Mouse (Mus musculus): ENCODE data around the gene Rxrb.
"Not testable (repeated sequence)": the region's sequence is repeated elsewhere in the genome, so short reads cannot be mapped to it uniquely, and the experiment has no call there.

Rxrb gene

DNA sequence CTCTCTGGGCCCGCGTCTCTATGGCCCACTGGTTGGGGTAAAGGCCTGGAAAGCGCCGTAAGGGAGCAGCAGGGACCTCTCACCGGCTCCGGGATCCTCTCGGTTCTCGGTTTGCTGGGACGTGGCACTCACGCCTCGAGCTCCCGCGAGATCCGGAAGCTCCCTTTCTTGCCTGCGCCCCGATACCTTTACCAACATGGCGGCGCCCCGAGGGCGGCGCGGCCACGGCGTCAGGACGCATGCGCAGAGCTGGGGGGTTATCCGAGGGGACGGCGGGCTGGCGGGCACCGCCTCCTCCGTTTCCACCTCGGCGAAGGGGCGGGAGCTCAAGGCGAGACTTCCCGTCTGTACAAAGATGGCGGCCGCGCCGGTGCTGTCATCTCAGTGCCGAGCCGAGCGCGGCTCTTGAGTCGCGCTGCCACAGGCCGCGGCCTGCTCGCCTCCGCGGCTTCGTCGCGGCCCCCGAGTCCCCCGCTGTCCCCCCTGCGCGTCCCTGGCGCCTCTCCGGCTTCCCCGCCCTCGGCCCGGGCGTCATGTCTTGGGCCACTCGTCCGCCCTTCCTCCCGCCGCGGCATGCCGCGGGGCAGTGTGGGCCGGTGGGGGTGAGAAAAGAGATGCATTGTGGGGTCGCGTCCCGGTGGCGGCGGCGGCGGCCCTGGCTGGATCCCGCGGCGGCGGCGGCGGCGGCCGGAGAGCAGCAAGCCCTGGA is at the start of gene Rxrb, which contains the start of gene Slc39a7:
Rxrb (plus strand) TSS at position 348 of the 709 bp plus-strand sequence.
Slc39a7 (minus strand) TSS at position 218 of the 709 bp plus-strand sequence.
- Histone ChIP-seq H3K27me3 (ENCODE audit: control insufficient read depth, insufficient read depth, low read length, poor library complexity, severe bottlenecking) (no peaks in the 10 kb centered on the region), H3K36me3 (ENCODE audit: control insufficient read depth, insufficient read depth, low read length, poor library complexity, severe bottlenecking) (peaks cover 16% of the 10 kb centered on the region)

GRCm38 (mm10) chr17:33982136-33982535 is 49.5 kb upstream of the Rxrb start:
- H3K36me3 ChIP-seq (ENCODE audit: control insufficient read depth, insufficient read depth, low read length, poor library complexity, severe bottlenecking); H3K27me3 ChIP-seq (ENCODE audit: control insufficient read depth, insufficient read depth, low read length, poor library complexity, severe bottlenecking): not testable (repeated sequence)
- peak; percentile 82 for DNase-seq (ENCODE audit: low read depth, low spot score)

More for the DNA sequence above, at the start of gene Rxrb, which contains the start of gene Slc39a7:
- peak; percentile 99 for DNase-seq (ENCODE audit: low read depth, low spot score)

DNA sequence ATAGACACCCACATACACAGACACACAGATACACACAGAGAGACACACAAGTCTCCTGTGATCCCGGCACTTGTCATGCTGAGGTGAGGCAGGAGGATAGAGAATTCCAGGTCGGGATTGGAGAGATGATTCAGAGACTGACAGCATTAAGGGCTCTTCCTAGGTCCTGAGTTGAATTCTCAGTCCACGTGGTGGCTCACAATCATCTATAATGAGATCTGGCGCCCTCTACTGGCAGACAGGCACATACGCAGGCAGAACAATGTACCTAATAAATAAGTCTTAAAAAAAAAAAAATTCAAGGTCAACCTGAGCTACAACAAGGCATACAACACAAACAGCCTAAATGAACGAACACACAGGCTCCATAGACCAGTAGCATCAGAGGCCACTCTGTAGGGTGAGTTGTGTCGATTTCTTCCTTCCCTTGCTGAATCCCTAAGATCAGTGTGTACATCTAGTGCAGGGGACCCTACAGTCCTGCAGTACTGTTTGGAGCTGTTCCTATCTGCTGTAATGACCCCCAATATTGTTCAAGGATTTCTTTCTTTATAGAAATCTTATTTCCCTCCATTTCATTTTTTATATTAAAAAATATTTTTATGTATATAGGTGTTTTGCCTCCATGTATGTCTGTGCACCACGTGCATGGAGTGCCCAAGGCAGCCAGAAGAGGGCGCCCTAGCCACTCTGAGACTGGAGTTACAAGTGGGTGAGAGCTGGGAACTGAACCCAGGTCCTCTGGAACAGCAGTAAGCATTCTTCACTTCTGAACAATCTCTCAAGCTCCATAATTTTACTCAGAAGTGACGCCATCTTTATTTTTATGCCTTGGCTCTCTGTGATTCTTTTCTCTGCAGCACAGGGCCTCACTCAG is 39.6 kb upstream of the Rxrb start:
- no peaks in the 10 kb centered on the region for H3K27me3 ChIP-seq (ENCODE audit: control insufficient read depth, insufficient read depth, low read length, poor library complexity, severe bottlenecking)
- peaks cover 13% of the 10 kb centered on the region for H3K36me3 ChIP-seq (ENCODE audit: control insufficient read depth, insufficient read depth, low read length, poor library complexity, severe bottlenecking)
- DNase-seq (ENCODE audit: low read depth, low spot score): peak; percentile 90

GRCm38 (mm10) chr17:33994959-33995358 is 36.7 kb upstream of the Rxrb start:
- DNase-seq (ENCODE audit: low read depth, low spot score): no peak
- peaks cover 31% of the 10 kb centered on the region for H3K36me3 ChIP-seq (ENCODE audit: control insufficient read depth, insufficient read depth, low read length, poor library complexity, severe bottlenecking)
- no peaks in the 10 kb centered on the region for H3K27me3 ChIP-seq (ENCODE audit: control insufficient read depth, insufficient read depth, low read length, poor library complexity, severe bottlenecking)

DNA sequence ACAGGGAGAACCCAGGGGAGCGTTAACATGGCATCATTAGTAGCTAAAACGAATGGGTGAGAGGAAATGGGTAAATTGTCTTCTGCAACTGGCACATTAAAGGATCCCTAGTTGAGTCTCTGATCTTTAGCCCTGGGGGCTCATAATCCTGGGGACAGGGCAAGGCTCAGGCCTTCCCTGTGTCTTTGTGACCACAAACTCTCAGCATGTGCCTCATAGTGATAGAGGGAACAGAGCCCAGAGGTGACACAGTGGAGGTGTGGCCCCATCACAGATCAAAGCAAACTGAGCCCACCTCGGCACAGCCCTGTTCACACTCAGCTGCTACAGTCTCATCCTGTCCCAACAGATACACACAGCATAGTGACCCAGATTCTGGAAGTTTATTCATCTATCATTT is 36.0 kb upstream of the Rxrb start:
- H3K27me3 ChIP-seq (ENCODE audit: control insufficient read depth, insufficient read depth, low read length, poor library complexity, severe bottlenecking): no peaks in the 10 kb centered on the region
- no peak for DNase-seq (ENCODE audit: low read depth, low spot score)

DNA sequence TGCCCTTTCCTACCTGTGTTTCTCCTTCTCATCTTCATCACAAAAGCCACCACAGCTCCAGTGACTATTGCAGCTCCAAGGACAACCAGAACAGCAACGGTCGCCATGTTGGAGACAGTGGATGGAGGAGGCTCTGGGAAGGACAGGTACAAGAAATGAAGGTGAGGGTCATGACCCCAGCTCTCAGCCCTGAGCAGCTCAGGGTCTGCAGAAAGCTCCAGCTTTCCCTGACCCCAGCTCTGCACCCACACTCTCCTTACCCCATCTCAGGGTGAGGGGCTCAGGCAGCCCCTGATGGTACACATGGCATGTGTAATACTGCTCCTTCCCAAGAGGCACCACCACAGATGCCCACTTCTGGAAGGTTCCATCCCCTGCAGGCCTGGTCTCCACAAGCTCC is 34.6 kb upstream of the Rxrb start:
- H3K27me3 ChIP-seq (ENCODE audit: control insufficient read depth, insufficient read depth, low read length, poor library complexity, severe bottlenecking); DNase-seq (ENCODE audit: low read depth, low spot score): not testable (repeated sequence)
- peaks cover 31% of the 10 kb centered on the region for H3K36me3 ChIP-seq (ENCODE audit: control insufficient read depth, insufficient read depth, low read length, poor library complexity, severe bottlenecking)

More for the DNA sequence above, 36.0 kb upstream of the Rxrb start:
- H3K36me3 ChIP-seq (ENCODE audit: control insufficient read depth, insufficient read depth, low read length, poor library complexity, severe bottlenecking): peaks cover 31% of the 10 kb centered on the region

DNA sequence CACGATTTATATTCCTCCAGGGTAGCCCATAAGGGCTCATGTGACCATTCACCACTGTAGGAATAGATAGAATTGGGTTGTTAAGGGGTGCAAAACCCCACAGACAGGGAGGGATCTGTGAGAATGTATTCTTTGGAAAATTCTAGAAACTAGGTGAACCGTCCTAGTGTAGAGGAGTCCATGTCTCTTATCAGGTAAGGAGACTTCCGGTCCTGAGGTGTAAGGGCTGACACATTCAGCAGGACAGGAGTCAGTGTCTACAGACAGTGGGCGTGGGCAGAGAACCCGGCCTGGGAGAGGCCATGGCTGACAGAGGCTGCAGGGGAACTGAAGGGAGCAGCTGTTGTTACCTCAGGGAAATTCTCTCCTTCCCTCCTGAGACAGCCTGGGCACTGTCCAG is 32.9 kb upstream of the Rxrb start:
- peak; percentile 59 for DNase-seq (ENCODE audit: low read depth, low spot score)
- H3K27me3 ChIP-seq (ENCODE audit: control insufficient read depth, insufficient read depth, low read length, poor library complexity, severe bottlenecking): not testable (repeated sequence)
- H3K36me3 ChIP-seq (ENCODE audit: control insufficient read depth, insufficient read depth, low read length, poor library complexity, severe bottlenecking): peaks cover 31% of the 10 kb centered on the region

DNA sequence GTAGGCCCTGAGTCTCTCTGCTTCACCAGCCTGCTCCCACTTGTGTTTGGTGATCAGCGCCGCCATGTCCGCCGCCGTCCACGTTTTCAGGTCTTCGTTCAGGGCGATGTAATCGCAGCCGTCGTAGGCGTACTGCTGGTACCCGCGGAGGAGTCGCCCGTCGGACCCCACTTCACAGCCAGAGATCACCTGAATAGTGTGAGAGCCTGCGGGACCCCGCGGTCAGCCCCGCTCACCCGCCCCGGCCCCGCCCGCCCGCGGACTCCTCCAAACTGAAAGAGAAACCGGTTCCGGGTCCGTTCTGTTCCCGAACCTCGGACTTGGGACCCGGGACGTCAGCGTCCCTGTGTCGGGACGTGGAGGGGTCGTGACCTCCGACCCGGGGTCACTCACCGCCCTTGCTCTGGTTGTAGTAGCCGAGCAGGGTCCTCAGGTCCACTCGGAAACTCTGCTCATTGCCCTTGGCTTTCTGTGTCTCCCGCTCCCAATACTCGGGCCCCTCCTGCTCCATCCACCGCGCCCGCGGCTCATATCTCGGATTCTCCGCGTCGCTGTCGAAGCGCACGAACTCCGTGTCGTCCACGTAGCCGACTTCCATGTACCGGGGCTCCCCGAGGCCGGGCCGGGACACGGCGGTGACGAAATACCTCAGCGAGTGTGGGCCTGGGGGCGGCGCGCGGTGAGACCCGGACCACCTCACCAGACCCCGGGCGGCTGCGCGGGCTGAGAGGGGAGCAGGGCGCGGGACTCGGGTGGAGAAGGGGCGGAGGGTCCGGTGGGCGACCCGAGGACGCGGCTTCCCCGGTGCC is 32.1 kb upstream of the Rxrb start:
- Histone ChIP-seq H3K27me3 (ENCODE audit: control insufficient read depth, insufficient read depth, low read length, poor library complexity, severe bottlenecking) (no peaks in the 10 kb centered on the region), H3K36me3 (ENCODE audit: control insufficient read depth, insufficient read depth, low read length, poor library complexity, severe bottlenecking) (peaks cover 31% of the 10 kb centered on the region)
- DNase-seq (ENCODE audit: low read depth, low spot score): peak; percentile 48

GRCm38 (mm10) chr17:34000150-34000537 is 31.5 kb upstream of the Rxrb start, which contains the start of gene H2-K1:
Gene H2-K1 (minus strand): TSS chr17:34000347.
- DNase-seq (ENCODE audit: low read depth, low spot score): peak; percentile 100
- Histone ChIP-seq H3K36me3 (ENCODE audit: control insufficient read depth, insufficient read depth, low read length, poor library complexity, severe bottlenecking) (peaks cover 31% of the 10 kb centered on the region), H3K27me3 (ENCODE audit: control insufficient read depth, insufficient read depth, low read length, poor library complexity, severe bottlenecking) (no peaks in the 10 kb centered on the region)

GRCm38 (mm10) chr17:34000796-34001195 is 30.8 kb upstream of the Rxrb start:
- not testable (repeated sequence) for DNase-seq (ENCODE audit: low read depth, low spot score)

GRCm38 (mm10) chr17:34003426-34003825 is 28.2 kb upstream of the Rxrb start:
- Histone ChIP-seq H3K36me3 (ENCODE audit: control insufficient read depth, insufficient read depth, low read length, poor library complexity, severe bottlenecking) (peaks cover 9% of the 10 kb centered on the region), H3K27me3 (ENCODE audit: control insufficient read depth, insufficient read depth, low read length, poor library complexity, severe bottlenecking) (no peaks in the 10 kb centered on the region; the same call in 1 of the 2 replicates)
- DNase-seq (ENCODE audit: low read depth, low spot score): peak; percentile 73

More at GRCm38 (mm10) chr17:34000796-34001195, 30.8 kb upstream of the Rxrb start:
- H3K27me3 ChIP-seq (ENCODE audit: control insufficient read depth, insufficient read depth, low read length, poor library complexity, severe bottlenecking): not testable (repeated sequence)
- H3K36me3 ChIP-seq (ENCODE audit: control insufficient read depth, insufficient read depth, low read length, poor library complexity, severe bottlenecking): peaks cover 28% of the 10 kb centered on the region

DNA sequence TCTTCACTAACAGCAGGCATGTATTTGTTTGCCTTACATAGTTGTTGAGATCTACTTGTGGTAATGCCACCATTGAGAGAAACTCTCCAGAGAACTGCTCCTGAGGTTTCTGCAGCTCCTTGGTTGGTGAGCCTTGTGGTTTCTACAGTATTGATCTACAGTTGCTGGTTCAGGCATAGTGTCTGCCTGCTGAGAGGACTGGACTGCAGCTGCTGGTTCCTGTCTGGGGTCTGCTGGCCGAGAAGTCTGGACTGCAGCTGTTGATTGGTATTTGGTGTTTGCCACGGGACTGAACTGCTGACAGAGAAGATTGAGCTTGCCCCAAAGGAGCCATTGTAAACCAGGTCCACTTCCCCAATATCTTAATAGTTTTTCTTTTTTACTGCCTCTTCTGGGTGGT is 25.0 kb upstream of the Rxrb start:
- Histone ChIP-seq H3K36me3 (ENCODE audit: control insufficient read depth, insufficient read depth, low read length, poor library complexity, severe bottlenecking) (no peaks in the 10 kb centered on the region), H3K27me3 (ENCODE audit: control insufficient read depth, insufficient read depth, low read length, poor library complexity, severe bottlenecking) (no peaks in the 10 kb centered on the region; the same call in 1 of the 2 replicates)
- DNase-seq (ENCODE audit: low read depth, low spot score): no peak

DNA sequence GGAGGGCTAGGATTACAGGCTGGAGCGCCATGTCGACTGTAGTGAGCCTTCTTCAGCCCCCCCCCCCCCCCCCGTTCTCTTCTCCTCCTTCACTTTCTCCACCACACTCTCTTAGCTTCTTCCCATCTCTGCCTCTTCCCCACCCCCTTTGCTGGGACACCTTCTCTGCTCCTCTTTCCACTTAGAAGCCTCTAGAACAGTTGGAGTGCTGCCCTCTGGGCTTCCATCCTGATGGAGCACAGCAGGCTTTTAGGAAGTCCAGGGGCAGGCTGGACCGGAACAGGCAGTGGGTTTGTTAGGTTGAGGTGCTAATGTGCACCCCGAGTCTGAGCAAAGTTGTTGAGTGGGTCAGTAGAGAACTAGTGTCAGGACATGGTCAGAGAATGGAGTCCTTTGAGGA is 21.5 kb upstream of the Rxrb start:
- H3K36me3 ChIP-seq (ENCODE audit: control insufficient read depth, insufficient read depth, low read length, poor library complexity, severe bottlenecking): no peaks in the 10 kb centered on the region
- H3K27me3 ChIP-seq (ENCODE audit: control insufficient read depth, insufficient read depth, low read length, poor library complexity, severe bottlenecking): no peaks in the 10 kb centered on the region; the same call in 1 of the 2 replicates
- DNase-seq (ENCODE audit: low read depth, low spot score): no peak

DNA sequence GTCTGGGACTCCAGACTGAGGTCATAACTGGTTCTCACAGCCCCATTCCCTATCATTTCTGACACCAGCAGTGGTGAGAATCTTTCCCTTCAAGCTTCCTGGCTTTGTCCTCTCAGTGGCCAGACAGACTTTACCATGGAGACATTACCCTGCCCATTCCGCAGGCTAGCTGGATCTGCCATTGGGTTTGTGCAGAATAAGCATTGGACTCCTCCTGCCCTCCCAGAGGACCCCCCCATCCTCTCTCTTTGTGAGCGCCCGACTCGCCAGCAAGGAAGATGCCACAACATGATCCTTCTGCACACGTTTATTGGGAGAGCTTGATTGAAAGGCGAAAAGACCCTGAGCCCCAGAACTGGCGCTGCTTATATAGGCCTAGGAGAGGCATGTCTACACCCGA is 18.2 kb upstream of the Rxrb start:
- H3K36me3 ChIP-seq (ENCODE audit: control insufficient read depth, insufficient read depth, low read length, poor library complexity, severe bottlenecking): no peaks in the 10 kb centered on the region
- DNase-seq (ENCODE audit: low read depth, low spot score): no peak
- H3K27me3 ChIP-seq (ENCODE audit: control insufficient read depth, insufficient read depth, low read length, poor library complexity, severe bottlenecking): no peaks in the 10 kb centered on the region
